Mouse (Mus musculus) CH12.LX (cell line): ENCODE measurements around the gene Qser1. TPM values are rescaled to one million over a fixed set of nuclear protein-coding genes. Genes with fewer than 3 reads are reported as not detected.

Experiments used
- DNase-seq: peaks from one replicate; pipeline ENCODE4 v3.0.0-alpha.2; 2013; ENCODE audit errors: extremely low read depth
- H3K27ac ChIP-seq: 2 replicates; pipeline ENCODE4 v1.5.1; 2012; ENCODE audit warnings: low read depth, mild to moderate bottlenecking, control low read depth, moderate library complexity; ENCODE audit not compliant: insufficient read depth
- H3K27me3 ChIP-seq: replicated peaks from 2 replicates; pipeline ENCODE3; 2012; ENCODE audit warnings: inconsistent platforms
- H3K36me3 ChIP-seq, 2 experiments: replicated peaks in 1 of 2; 2 replicates each; pipeline versions ENCODE3 to v1.6.1; 2012; ENCODE audit warnings: inconsistent platforms in 1 of 2, low read length in 1 of 2, mild to moderate bottlenecking in 1 of 2, mixed read lengths in 1 of 2, moderate library complexity in 1 of 2; ENCODE audit not compliant: control insufficient read depth in 1 of 2, insufficient read depth in 1 of 2
- H3K4me1 ChIP-seq, 2 experiments: 2 replicates each; pipeline ENCODE4 v1.6.1; 2012; ENCODE audit warnings: inconsistent platforms in 1 of 2, moderate library complexity in 1 of 2; ENCODE audit not compliant: insufficient read depth in 2 of 2, control insufficient read depth in 1 of 2
- H3K4me2 ChIP-seq: 2 replicates; pipeline ENCODE4 v1.6.1; 2012; ENCODE audit warnings: low read depth, mild to moderate bottlenecking, control low read depth; ENCODE audit not compliant: poor library complexity, insufficient read depth, severe bottlenecking
- H3K4me3 ChIP-seq, 3 experiments: fragments of 150-350 bp in 1 of 3; sonication (generic) in 1 of 3; replicated peaks in 1 of 3; 2 replicates each; pipeline versions ENCODE3 to v1.5.1; 2011 to 2012; ENCODE audit warnings: low read depth in 2 of 3, low read length in 2 of 3, mild to moderate bottlenecking in 2 of 3, moderate library complexity in 2 of 3, control low read depth in 1 of 3, improper control_type of control experiment in 1 of 3, inconsistent platforms in 1 of 3, mixed read lengths in 1 of 3; ENCODE audit not compliant: poor library complexity in 1 of 3
- H3K79me2 ChIP-seq: replicated peaks from 2 replicates; pipeline ENCODE4 v1.6.1; 2012; ENCODE audit warnings: mild to moderate bottlenecking, moderate library complexity; ENCODE audit not compliant: control insufficient read depth, poor library complexity, insufficient read depth, severe bottlenecking; ENCODE audit errors: extremely low read depth
- H3K9ac ChIP-seq: 2 replicates; pipeline ENCODE4 v1.6.1; 2012; ENCODE audit warnings: low read depth, mild to moderate bottlenecking, control low read depth, moderate library complexity; ENCODE audit not compliant: insufficient read depth
- H3K9me3 ChIP-seq: replicated peaks from 2 replicates; pipeline ENCODE3; 2012; ENCODE audit warnings: low read length, inconsistent platforms, mixed read lengths
- BHLHE40 ChIP-seq: IDR thresholded peaks from 2 replicates; pipeline ENCODE4 v1.6.1; 2011; ENCODE audit warnings: mild to moderate bottlenecking, low read depth, low read length, improper control_type of control experiment
- CHD1 ChIP-seq: IDR thresholded peaks from 2 replicates; pipeline ENCODE4 v1.6.1; 2012; ENCODE audit warnings: low read depth, low read length, improper control_type of control experiment, inconsistent platforms
- CTCF ChIP-seq, 2 experiments: IDR thresholded peaks in 1 of 2; conservative IDR thresholded peaks in 1 of 2; 2 replicates each; pipeline ENCODE4 v1.5.1; 2011 to 2012; ENCODE audit warnings: low read depth in 2 of 2, low read length in 2 of 2, improper control_type of control experiment in 1 of 2, inconsistent platforms in 1 of 2, mild to moderate bottlenecking in 1 of 2, moderate library complexity in 1 of 2
- EP300 ChIP-seq: IDR thresholded peaks from 2 replicates; pipeline ENCODE4 v1.6.1; 2011; ENCODE audit warnings: low read length, improper control_type of control experiment
- HCFC1 ChIP-seq: IDR thresholded peaks from 2 replicates; pipeline ENCODE4 v1.6.1; 2012; ENCODE audit warnings: low read depth, mild to moderate bottlenecking, inconsistent platforms, low read length, improper control_type of control experiment
- IRF4 ChIP-seq: IDR thresholded peaks from 2 replicates; pipeline ENCODE4 v1.6.1; 2014; ENCODE audit warnings: low read depth, mild to moderate bottlenecking, inconsistent platforms, low read length, improper control_type of control experiment
- JUND ChIP-seq: conservative IDR thresholded peaks from 2 replicates; pipeline ENCODE4 v1.6.1; 2011; ENCODE audit warnings: low read depth, low read length, improper control_type of control experiment
- KAT2A ChIP-seq: IDR thresholded peaks from 2 replicates; pipeline ENCODE4 v1.6.1; 2012; ENCODE audit warnings: low read length, improper control_type of control experiment, inconsistent platforms; ENCODE audit not compliant: insufficient replicate concordance
- MAFK ChIP-seq: IDR thresholded peaks from 2 replicates; pipeline ENCODE4 v1.6.1; 2011; ENCODE audit warnings: low read length, improper control_type of control experiment; ENCODE audit not compliant: insufficient replicate concordance
- MAX ChIP-seq: IDR thresholded peaks from 2 replicates; pipeline ENCODE4 v1.6.1; 2011; ENCODE audit warnings: low read length, improper control_type of control experiment
- MEF2A ChIP-seq: IDR thresholded peaks from 2 replicates; pipeline ENCODE4 v1.6.1; 2014; ENCODE audit warnings: low read depth, mild to moderate bottlenecking, inconsistent platforms, low read length, improper control_type of control experiment, borderline replicate concordance
- MXI1 ChIP-seq: IDR thresholded peaks from 2 replicates; pipeline ENCODE4 v1.6.1; 2011; ENCODE audit warnings: mild to moderate bottlenecking, low read depth, low read length, improper control_type of control experiment
- MYC ChIP-seq: IDR thresholded peaks from 2 replicates; pipeline ENCODE4 v1.6.1; 2011; ENCODE audit warnings: low read depth, mild to moderate bottlenecking, improper control_type of control experiment, low read length
- NELFE ChIP-seq: IDR thresholded peaks from 2 replicates; pipeline ENCODE4 v1.6.1; 2011; ENCODE audit warnings: low read depth, low read length, improper control_type of control experiment
- NRF1 ChIP-seq: IDR thresholded peaks from 2 replicates; pipeline ENCODE4 v1.6.1; 2014; ENCODE audit warnings: low read depth, mild to moderate bottlenecking, inconsistent platforms, low read length, improper control_type of control experiment, moderate library complexity
- RAD21 ChIP-seq: IDR thresholded peaks from 2 replicates; pipeline ENCODE4 v1.6.1; 2011; ENCODE audit warnings: low read depth, mild to moderate bottlenecking, low read length, improper control_type of control experiment, moderate library complexity
- RCOR1 ChIP-seq: conservative IDR thresholded peaks from 2 replicates; pipeline ENCODE4 v1.6.1; 2012; ENCODE audit warnings: low read depth, mild to moderate bottlenecking, inconsistent platforms, low read length, improper control_type of control experiment
- SIN3A ChIP-seq: IDR thresholded peaks from 2 replicates; pipeline ENCODE4 v1.6.1; 2012; ENCODE audit warnings: low read length, improper control_type of control experiment, inconsistent platforms
- SMC3 ChIP-seq: IDR thresholded peaks from 2 replicates; pipeline ENCODE4 v1.6.1; 2011; ENCODE audit warnings: low read depth, low read length, improper control_type of control experiment
- TCF12 ChIP-seq: IDR thresholded peaks from 2 replicates; pipeline ENCODE4 v1.6.1; 2014; ENCODE audit warnings: low read depth, mild to moderate bottlenecking, inconsistent platforms, low read length, improper control_type of control experiment
- USF1 ChIP-seq: IDR thresholded peaks from 2 replicates; pipeline ENCODE4 v1.6.1; 2014; ENCODE audit warnings: low read depth, mild to moderate bottlenecking, inconsistent platforms, low read length, improper control_type of control experiment
- USF2 ChIP-seq: conservative IDR thresholded peaks from 2 replicates; pipeline ENCODE4 v1.6.1; 2011; ENCODE audit warnings: low read depth, low read length, improper control_type of control experiment
- ZKSCAN1 ChIP-seq: IDR thresholded peaks from 2 replicates; pipeline ENCODE4 v1.6.1; 2012; ENCODE audit warnings: low read depth, inconsistent platforms, low read length, improper control_type of control experiment, borderline replicate concordance
- ZMIZ1 ChIP-seq: IDR thresholded peaks from 2 replicates; pipeline ENCODE4 v1.6.1; 2012; ENCODE audit warnings: low read depth, mild to moderate bottlenecking, inconsistent platforms, low read length, improper control_type of control experiment
- ZNF384 ChIP-seq: IDR thresholded peaks from 2 replicates; pipeline ENCODE4 v1.6.1; 2012; ENCODE audit warnings: low read depth, low read length, improper control_type of control experiment, inconsistent platforms
- dilution Hi-C: fragments of 300-500 bp; cut with MboI; formaldehyde crosslinking; loops from 2 replicates; pipeline ENCODE4 v1.14.3; 2020; ENCODE audit warnings: low sequenced_read_pairs; ENCODE audit not compliant: extremely low pct_unique_long_range_greater_than_20kb, extremely low pct_ligation_motif_present
- in situ Hi-C: fragments of 300-500 bp; cut with MboI; formaldehyde crosslinking; loops from 3 replicates; pipeline ENCODE4 v1.14.3; 2019; ENCODE audit warnings: low sequenced_read_pairs, low pct_ligation_motif_present, low pct_unique_long_range_greater_than_20kb, mixed read lengths
- polyA plus RNA-seq: library from polyadenylated mRNA; unstranded; fragments of >175 nt; gene quantifications from 2 replicates; pipeline ENCODE4 v1.2.1, GENCODE M21; 2012; ENCODE audit warnings: low read depth; ENCODE audit not compliant: insufficient read length
- total RNA-seq, 2 experiments: library from RNA; depleted of rRNA; stranded (reverse); fragments of 300-350 nt in 1 of 2; fragments of >200 nt in 1 of 2; gene quantifications; 2 replicates each; pipeline ENCODE4 v1.2.3; 2012 to 2014

Gene Qser1
- total and polyA plus RNA-seq, 3 experiments, result 3.7 to 10.2 (median 6.8) TPM

GRCm38 (mm10) chr2:104743971-104744370 lies 72.6 kb downstream of the Qser1 start:
- H3K9ac ChIP-seq, result no peak overlapping the region
- H3K4me3 ChIP-seq, result no peak overlapping the region
- DNase-seq, result no peak
- no peaks in the 10 kb centered on the region for H3K9me3 ChIP-seq
- no peaks in the 10 kb centered on the region for H3K79me2 ChIP-seq
- H3K27ac ChIP-seq, result no peak overlapping the region
- TF ChIP-seq RAD21, result peak; percentile 10
- no peak for TF ChIP-seq USF1
- no peak for TF ChIP-seq USF2
- TF ChIP-seq ZMIZ1, result no peak
- no peak for TF ChIP-seq ZKSCAN1
- no peak for TF ChIP-seq MYC
- 0 out of 2 replicates have a peak, but pooled peaks have one; percentile 14 for TF ChIP-seq SMC3
- TF ChIP-seq MXI1, result no peak
- no peak for TF ChIP-seq HCFC1
- no peak for TF ChIP-seq JUND
- TF ChIP-seq NRF1, result no peak
- no peak for TF ChIP-seq MAFK
- TF ChIP-seq IRF4, result no peak
- TF ChIP-seq NELFE, result no peak
- peak in 1 of 2 experiments; percentile 33; a peak in 2 of 4 replicates for TF ChIP-seq CTCF (conservative IDR thresholded peaks at IDR 0.05 in 1 of 2, IDR thresholded peaks at IDR 0.05 in 1 of 2; ENCODE audit: low read depth in 2 of 2, low read length in 2 of 2)
- TF ChIP-seq KAT2A, result no peak
- no peak for TF ChIP-seq MAX
- no peak for TF ChIP-seq TCF12
- TF ChIP-seq MEF2A, result no peak
- TF ChIP-seq EP300, result no peak
- TF ChIP-seq ZNF384, result no peak
- no peak for TF ChIP-seq RCOR1
- no peak for TF ChIP-seq BHLHE40
- no peak for TF ChIP-seq SIN3A
- TF ChIP-seq CHD1, result no peak
- peaks cover 3 to 11% of the 10 kb centered on the region in 2 experiments for H3K4me1 ChIP-seq
- H3K27me3 ChIP-seq, result no peaks in the 10 kb centered on the region
- H3K36me3 ChIP-seq, result no peaks in the 10 kb centered on the region
- in situ Hi-C loops, result loop anchor here (10.0 kb wide), 1 partner anchor 59 kb away; no protein-coding TSS in a partner anchor
- dilution Hi-C loops, result no loop called here
- no peak overlapping the region for H3K4me2 ChIP-seq
